Mouse (Mus musculus) T-helper 2 cell (primary cell): Measurements from ENCODE around the gene Hpcal4.

Experiments
- in situ Hi-C: fragments of 300-600 bp; cut with MboI, MseI; formaldehyde crosslinking; loops from one replicate; pipeline ENCODE4 v1.15.1; 2025; ENCODE audit warnings: high pct_unique_total_duplicates

Gene Hpcal4

GRCm38 (mm10) chr4:123201186-123202093 is 18.4 kb downstream of the Hpcal4 start, which contains the start of gene Nt5c1a:
Nt5c1a (plus strand) TSS chr4:123201504.
- in situ Hi-C loops: no loop called here

- in situ Hi-C loops: no loop called here
These were observed 19.0 kb downstream of the Hpcal4 start for GRCm38 (mm10) chr4:123202094-123202420.

DNA sequence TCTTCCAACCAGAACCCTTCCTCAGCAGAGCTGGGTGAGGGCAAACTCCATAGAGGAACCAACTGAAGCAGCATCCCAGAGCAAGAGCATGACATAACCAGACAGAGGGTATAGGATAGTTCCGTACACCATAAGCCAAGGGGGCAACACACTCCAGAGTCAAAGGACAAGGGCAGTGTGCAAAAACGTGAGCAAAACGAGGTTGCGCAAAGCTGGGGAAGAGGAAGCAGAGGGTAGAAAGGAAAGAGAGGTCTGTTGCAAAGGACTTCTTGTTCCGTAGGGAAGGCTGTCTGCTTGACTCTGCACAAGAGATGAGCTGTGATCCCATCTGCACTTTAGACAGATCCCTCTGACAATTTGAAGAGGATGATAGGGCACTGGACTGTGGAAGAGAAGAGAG is 24.3 kb downstream of the Hpcal4 start:
- in situ Hi-C loops: no loop called here

GRCm38 (mm10) chr4:123210996-123211395 is 28.0 kb downstream of the Hpcal4 start:
- in situ Hi-C loops: no loop called here

DNA sequence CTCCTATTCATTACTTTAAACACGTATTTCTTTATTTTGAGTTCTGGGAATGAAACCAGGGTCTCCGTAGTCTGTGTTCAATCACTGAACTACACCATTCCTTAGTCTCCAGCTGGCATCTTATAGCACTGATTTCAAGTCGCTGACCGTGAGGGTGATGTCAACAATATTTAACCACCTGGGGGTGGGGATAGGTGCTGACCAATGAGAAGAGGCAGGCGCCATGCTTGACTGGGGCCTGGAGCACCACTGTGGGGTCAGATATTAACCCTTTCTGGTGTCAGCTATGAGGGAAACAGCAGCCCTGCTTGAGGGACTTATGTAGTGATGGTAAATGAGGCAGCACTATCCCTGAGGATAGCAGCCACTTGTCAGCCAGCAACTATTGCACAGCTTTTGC is 28.4 kb downstream of the Hpcal4 start:
- in situ Hi-C loops: no loop called here

GRCm38 (mm10) chr4:123212330-123212729 is 29.3 kb downstream of the Hpcal4 start:
- in situ Hi-C loops: no loop called here

GRCm38 (mm10) chr4:123213975-123214374 is 30.9 kb downstream of the Hpcal4 start:
- in situ Hi-C loops: no loop called here

GRCm38 (mm10) chr4:123215367-123215766 is 32.3 kb downstream of the Hpcal4 start:
- in situ Hi-C loops: loop anchor here (5.0 kb wide), 1 partner anchor 42 kb away; no protein-coding TSS in a partner anchor

- in situ Hi-C loops: loop anchor here (5.0 kb wide), 1 partner anchor 41 kb away; no protein-coding TSS in a partner anchor
These were observed 33.8 kb downstream of the Hpcal4 start for GRCm38 (mm10) chr4:123216782-123217181.

- in situ Hi-C loops: loop anchor here (5.0 kb wide), 1 partner anchor 37 kb away; no protein-coding TSS in a partner anchor
These were observed 36.8 kb downstream of the Hpcal4 start for GRCm38 (mm10) chr4:123219720-123220357.

- in situ Hi-C loops: no loop called here
These were observed 37.6 kb downstream of the Hpcal4 start for GRCm38 (mm10) chr4:123220637-123221036.

DNA sequence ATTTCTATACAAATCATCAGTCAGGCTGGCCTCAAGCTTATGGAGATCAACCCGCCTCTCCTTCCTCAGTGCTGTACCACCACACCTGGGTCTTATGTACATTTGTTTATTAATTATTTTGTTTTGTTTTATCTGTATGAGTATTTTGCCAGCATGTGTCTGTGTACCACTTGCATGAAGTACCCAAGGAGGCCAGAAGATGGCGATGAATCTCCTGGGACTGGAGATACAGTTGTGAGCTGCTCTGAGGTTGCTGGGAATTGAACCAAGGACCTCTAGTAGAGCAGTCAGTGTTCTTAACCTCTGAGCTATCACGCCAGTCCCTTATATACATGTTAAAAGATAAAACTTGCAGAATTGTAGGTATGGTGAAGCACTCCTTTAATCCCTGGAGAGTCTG is 40.3 kb downstream of the Hpcal4 start:
- in situ Hi-C loops: no loop called here

DNA sequence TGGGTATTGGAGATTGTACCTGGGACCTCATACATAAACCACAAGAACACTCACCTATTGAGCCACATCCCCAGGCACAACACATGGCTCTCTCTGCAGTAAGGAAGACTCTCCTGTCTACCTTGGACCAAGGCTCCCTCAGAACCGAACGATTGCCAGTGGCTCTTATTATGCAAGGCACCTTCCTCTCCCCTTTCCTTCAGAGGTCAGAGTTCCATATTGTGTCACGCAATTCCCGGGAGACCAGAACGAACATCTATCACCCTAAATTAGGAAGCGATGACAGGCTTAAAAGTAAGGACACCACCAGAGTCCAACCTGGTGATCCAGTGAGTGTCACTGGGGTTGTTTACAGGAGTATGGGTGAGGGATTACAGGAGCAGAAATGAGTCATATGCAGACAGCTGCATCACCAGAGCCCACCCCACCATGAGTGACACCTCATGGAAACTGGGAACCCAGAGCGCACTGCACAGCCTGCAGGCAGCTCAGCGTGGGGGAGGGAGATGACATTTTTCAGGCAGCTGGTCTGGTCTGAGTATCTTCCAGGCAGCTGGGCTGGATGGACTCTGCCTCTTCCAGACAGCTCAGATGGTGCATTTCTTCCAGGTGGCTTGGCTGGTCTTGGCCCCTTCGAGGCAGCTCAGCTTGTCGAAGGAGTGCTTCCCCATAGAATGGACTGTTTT is 42.8 kb downstream of the Hpcal4 start:
- in situ Hi-C loops: no loop called here

DNA sequence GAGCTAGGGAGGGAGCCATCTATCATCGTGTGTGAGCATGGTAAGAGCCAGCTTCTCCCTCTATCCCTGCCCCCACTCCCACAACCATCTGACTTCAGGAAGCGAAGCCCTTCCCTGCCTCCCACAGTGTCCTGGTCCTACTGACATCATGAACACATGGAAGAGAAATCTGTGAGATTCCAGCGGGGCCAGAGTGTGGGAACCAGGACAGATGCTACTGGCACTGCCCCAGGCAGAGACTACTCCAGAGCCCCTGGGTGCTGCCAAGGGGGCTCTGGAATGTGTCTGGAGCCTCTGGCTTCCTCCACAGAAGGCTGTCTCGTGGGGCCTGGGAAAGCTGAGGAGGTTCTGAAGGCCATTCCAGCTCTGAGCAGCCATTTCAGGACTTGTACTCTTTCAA is 44.7 kb downstream of the Hpcal4 start:
- in situ Hi-C loops: no loop called here

- in situ Hi-C loops: no loop called here
These were observed 45.2 kb downstream of the Hpcal4 start for GRCm38 (mm10) chr4:123228270-123228669.

DNA sequence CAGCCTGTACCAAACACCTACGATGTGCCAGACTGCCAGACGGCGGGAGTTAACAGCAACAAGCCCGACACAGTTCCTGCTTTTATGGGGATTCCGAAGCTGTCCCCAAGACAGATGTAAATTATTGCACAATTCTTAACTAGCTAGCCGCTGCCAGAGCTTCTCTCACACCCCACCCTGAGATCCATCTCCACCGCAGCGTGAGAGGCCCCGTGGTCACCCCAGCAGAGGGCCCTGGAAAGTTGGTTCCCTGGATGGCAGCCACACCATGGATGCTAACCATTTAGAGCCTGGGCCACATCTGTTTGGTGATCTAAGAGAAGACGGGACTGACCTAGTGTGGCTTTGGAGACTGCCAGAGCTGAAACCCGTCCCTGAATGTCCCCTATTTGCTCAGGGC is 46.1 kb downstream of the Hpcal4 start:
- in situ Hi-C loops: no loop called here

DNA sequence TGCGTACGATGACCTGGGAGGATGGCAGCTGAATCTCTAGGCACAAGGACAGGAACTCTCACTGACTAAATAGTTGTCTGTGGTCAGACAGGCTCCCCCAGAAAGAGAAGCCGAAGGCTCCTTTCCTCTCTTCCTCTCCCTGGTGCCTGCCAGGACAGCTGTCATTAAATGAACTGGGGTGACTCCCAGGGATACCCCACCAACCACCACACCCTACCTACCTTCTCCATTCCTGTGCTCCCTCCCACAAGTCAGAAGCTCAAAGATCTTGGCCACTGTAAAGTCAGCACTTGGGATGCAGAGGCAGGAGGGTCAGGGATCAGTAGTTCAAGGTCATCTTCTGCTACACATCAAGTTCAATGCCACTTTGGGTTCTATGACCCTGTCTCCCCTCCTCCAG is 49.8 kb downstream of the Hpcal4 start:
- in situ Hi-C loops: no loop called here

GRCm38 (mm10) chr4:123233492-123234084 is 50.6 kb downstream of the Hpcal4 start, which contains the start of gene Heyl:
Heyl (plus strand) TSS chr4:123233556.
- in situ Hi-C loops: no loop called here

DNA sequence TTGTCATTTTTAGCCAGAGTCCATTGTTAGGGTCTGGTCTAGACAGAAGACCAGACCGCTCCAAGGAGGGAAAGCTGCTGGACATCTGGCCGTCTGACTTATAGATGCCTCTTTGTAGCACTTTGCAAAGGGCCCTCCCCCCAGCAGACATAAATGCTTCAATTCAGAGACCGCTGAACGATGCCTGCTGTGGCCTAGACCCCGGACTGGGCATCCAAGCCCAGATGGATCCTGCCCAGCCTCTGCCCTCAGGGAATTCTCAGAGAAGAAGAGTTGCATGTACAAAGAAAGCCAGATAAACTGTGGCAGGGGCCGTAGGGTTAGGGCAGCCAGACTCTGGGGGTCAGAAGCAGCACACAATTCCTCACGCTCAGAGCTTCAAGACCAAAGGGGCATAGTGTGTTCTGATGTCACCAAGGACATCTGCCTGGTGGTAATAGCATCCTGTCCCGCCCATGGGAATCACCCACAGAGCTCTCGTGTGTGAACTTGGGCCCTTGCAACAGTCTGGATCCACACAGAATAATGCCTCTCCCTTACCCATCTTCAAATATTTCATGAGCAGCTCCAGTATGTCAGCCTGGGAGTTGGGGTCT is 52.9 kb downstream of the Hpcal4 start:
- in situ Hi-C loops: no loop called here

DNA sequence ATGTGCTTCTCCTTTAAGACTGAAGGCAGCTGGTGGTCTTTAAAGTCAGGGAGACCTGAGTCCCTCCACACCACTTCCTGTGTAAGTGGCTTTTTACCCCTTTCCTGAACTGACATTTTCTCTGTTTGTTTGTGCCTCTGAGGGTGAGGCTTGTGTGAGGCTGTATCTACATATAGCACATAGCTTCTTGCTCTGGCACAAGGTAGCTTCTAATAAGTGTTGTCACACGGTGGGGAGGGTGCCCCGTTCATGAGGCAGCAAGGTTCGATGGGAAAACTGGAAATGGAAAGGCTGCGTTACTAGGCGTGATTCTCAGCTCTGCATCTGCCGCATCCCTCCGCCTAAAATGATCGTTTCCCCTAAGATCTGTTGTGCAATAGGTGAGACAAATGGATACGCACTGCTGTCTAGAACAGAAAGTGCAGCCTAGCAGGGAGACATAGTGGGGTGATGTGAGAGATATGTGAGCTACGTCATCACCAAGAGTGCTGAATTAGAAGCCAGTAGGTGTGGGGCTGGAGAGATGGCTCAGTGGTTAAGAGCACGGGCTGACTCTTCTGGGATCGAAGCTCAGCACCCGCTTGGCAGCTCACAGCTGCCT is 53.5 kb downstream of the Hpcal4 start:
- in situ Hi-C loops: no loop called here
